Mouse (Mus musculus): ENCODE measurements at regions not wholly inside any gene's neighbourhood (a gene's known extent, or its start where the extent isn't known, plus 50 kb on each side); places are given as distances from the start of the nearest gene placed in this dataset.
"Not testable (repeated sequence)": the region's sequence is repeated elsewhere in the genome, so short reads cannot be mapped to it uniquely, and the experiment has no call there.

DNA sequence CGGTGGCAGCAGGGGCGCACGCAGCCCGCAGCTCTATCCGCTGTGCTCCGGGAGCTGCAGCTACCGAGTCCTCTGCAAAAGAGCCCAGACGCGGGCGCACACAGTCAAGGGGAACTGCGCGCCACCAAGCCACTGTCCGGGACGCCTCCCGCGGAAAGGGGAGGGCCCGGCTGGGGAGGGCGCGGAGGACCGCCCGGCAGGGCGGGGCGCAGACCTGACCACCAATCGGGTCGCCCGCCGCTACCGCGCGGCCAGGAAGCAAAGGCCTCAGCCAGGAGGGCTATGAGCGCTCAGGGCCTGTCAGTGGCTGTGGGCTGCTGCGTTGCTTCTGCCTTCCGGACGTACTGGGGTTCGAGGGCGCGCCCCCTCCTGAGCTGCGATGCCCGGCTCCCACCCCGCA, 1034.5 kb downstream of the Gm10330 start:
- peak in 1 of 2 experiments; percentile 0 for DNase-seq (ENCODE audit: low spot score in 2 of 2)

DNA sequence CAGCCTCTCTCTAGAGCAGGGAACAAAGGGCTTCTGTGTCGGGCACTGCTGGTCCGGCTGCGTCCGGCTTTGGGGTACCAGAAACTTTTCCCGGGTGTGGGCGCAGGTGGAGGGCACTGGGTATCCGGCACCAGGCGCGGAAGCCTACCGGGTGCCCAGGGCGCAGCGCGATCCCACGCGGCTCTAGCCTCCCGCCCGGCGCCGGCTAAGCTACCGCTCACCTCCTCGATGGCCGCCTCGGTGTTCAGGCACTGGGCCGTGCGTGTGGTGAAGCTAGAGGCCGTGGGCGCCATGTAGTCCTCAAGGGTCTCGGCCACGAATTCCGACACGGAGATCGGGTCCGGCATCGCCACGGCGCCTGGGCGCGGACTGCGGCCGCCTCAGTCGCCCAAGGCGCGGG, 1035.0 kb downstream of the Gm10330 start:
- not testable (repeated sequence) for DNase-seq (ENCODE audit: low spot score in 2 of 2)
